Mouse (Mus musculus): ENCODE results near the gene Klhl23. TPM values are rescaled to one million over a fixed set of nuclear protein-coding genes. Genes with fewer than 3 reads are reported as not detected.

Klhl23 gene
- total RNA-seq, 2 experiments from 2014 or later, result 6.8 to 14.5 TPM

- DNase-seq (ENCODE audit: low spot score), result no peak
Measured at GRCm38 (mm10) chr2:69829680-69830079, 7.9 kb downstream of the Klhl23 start.

GRCm38 (mm10) chr2:69830116-69830515 is 8.4 kb downstream of the Klhl23 start:
- DNase-seq (ENCODE audit: low spot score), result no peak

GRCm38 (mm10) chr2:69837244-69837967 is 15.7 kb downstream of the Klhl23 start:
- DNase-seq (ENCODE audit: low spot score), result no peak

GRCm38 (mm10) chr2:69837996-69838395 is 16.3 kb downstream of the Klhl23 start:
- no peak for DNase-seq (ENCODE audit: low spot score)

GRCm38 (mm10) chr2:69838707-69839106 is 17.0 kb downstream of the Klhl23 start:
- DNase-seq (ENCODE audit: low spot score), result no peak

- DNase-seq (ENCODE audit: low spot score), result no peak
Measured at GRCm38 (mm10) chr2:69840261-69840660, 18.5 kb downstream of the Klhl23 start.

- DNase-seq (ENCODE audit: low spot score), result no peak
Measured at GRCm38 (mm10) chr2:69849215-69849614, 27.5 kb downstream of the Klhl23 start.

GRCm38 (mm10) chr2:69851427-69852058 is 29.8 kb downstream of the Klhl23 start:
- no peak for DNase-seq (ENCODE audit: low spot score)

GRCm38 (mm10) chr2:69856392-69856791 is 34.6 kb downstream of the Klhl23 start:
- no peak for DNase-seq (ENCODE audit: low spot score)

GRCm38 (mm10) chr2:69857882-69858281 is 36.1 kb downstream of the Klhl23 start:
- no peak for DNase-seq (ENCODE audit: low spot score)

- DNase-seq (ENCODE audit: low spot score), result peak; percentile 20
Measured at GRCm38 (mm10) chr2:69860972-69861452, 39.3 kb downstream of the Klhl23 start.

- peak; percentile 92 for DNase-seq (ENCODE audit: low spot score)
Measured at GRCm38 (mm10) chr2:69861485-69862091, 39.8 kb downstream of the Klhl23 start, which contains the start of gene Ssb. Ssb (plus strand) TSS chr2:69861562.

- no peak for DNase-seq (ENCODE audit: low spot score)
Measured at GRCm38 (mm10) chr2:69862117-69862657, 40.4 kb downstream of the Klhl23 start.

- DNase-seq (ENCODE audit: low spot score), result no peak
Measured at GRCm38 (mm10) chr2:69883990-69884391, 62.2 kb downstream of the Klhl23 start.

- DNase-seq (ENCODE audit: low spot score), result no peak
Measured at GRCm38 (mm10) chr2:69884581-69884980, 62.8 kb downstream of the Klhl23 start.

GRCm38 (mm10) chr2:69885050-69885449 is 63.3 kb downstream of the Klhl23 start:
- DNase-seq (ENCODE audit: low spot score), result no peak

- DNase-seq (ENCODE audit: low spot score), result peak; percentile 87
Measured at GRCm38 (mm10) chr2:69885451-69886305, 63.9 kb downstream of the Klhl23 start, which contains the start of gene Mettl5. Mettl5 (minus strand) TSS chr2:69885615.
